Mouse (Mus musculus): ENCODE results near the gene Hdgfl2.

The Hdgfl2 gene

DNA sequence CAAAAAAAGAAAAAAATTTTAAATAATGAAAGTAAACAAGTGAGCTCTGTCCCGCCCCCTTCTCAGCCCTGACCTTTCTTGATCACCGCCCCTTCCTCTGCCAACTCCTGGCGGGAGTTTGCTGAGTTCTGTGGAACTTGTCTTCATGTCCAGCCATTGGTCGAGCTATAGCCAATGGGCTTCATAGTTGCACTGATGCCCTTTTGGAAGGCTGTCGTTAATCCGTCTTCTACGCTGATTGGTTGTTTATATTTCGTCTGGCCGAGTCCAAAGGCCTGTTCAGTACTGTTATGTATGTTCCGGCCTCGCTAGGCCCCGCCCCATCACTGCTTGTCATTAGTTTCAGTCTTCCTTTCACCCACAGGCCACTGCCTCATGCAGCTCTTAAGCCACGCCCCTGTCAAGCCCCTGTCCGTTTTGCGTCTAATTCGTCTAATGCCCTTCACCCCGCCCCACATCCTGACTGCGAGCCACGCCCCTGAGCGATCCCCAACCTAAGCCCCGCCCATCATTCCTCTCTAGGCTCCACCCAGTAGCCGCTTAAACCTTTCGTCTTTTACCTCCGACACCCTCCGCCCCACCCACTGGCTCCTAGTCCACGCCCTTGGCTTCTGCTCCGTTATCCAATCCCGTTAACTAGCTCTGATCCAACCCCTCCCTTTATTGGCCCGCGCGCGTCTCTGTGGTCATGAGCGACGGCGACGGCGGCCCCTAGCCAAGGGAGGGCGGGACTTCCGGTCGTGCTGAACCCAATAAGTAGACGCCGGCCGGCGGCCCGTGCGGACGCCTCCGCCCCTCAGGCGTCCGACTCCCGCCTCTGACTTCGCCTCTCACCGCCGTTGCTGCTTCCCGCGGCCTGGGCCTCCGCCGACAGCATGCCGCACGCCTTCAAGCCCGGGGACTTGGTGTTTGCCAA is at the start of gene Hdgfl2:
Gene Hdgfl2, plus strand, starts transcription at position 755 of the 916 bp plus-strand sequence.
- peak; percentile 100 for DNase-seq (ENCODE audit: low spot score)

DNA sequence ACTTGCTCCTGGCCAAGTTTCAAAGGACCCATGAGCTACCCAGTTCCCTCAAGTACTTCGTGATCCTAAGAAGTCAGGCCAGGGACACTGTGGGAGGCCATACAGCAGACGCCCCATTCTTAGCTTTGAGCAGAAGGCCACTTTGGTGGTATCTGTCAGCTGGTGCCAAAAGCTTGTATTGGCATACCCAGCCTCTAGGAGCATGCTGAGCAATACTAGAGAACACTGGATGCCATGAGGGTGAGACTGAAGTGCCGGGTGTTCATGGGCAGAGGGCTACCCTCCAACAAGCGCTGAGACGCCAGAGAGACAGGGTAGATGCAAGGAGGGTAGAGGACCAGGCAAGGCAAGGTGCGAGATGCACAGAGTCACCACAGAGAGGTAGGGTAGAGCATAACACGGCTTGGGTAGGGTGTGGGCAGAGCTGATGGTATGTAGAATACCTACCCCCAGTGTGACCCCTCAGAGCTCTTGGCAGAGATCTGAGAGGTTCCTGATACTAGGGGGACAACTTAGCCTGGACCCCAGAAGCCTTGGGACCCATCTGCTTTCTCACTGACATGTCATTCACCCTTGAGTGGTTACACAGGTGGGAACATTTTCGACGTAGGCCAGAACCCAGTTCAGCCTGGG is 49.1 kb upstream of the Hdgfl2 start:
- DNase-seq (ENCODE audit: low spot score), result no peak

DNA sequence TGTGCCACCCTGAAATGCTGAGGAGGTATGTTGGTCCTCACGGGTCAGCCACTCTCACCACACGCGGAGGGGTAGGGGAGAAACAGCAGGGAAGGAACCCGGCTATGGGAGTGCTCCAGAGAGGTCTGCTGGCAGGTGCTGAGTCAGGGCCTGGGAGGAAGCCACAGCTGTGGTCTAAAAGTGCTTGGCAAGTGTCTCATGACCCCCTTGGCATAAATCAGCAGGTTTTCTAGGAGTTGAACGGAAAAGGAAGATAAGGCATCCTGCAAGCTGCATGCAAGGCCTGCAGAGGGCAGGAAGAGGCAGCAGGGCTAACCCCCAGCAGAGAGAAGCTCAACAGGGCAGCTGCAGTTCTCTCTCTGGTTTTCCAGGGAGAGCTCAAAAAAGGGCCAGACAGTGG is 48.5 kb upstream of the Hdgfl2 start:
- DNase-seq (ENCODE audit: low spot score), result no peak

DNA sequence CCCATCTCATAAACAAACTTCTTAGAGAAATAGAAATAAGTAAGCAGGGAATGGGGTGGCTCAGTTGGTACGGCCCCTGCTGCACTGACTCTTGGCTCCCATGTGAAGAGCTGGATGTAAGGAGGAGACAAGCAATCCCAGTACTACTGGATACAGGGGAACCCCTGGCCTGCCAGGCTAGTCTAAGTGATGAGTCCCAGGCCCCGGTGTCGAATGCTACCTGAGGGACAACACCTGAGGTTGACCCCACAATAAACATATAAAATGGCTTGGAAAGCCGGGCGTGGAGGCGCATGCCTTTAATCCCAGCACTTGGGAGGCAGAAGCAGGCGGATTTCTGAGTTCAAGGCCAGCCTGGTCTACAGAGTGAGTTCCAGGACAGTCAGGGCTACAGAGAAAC is 48.0 kb upstream of the Hdgfl2 start:
- DNase-seq (ENCODE audit: low spot score), result no peak

DNA sequence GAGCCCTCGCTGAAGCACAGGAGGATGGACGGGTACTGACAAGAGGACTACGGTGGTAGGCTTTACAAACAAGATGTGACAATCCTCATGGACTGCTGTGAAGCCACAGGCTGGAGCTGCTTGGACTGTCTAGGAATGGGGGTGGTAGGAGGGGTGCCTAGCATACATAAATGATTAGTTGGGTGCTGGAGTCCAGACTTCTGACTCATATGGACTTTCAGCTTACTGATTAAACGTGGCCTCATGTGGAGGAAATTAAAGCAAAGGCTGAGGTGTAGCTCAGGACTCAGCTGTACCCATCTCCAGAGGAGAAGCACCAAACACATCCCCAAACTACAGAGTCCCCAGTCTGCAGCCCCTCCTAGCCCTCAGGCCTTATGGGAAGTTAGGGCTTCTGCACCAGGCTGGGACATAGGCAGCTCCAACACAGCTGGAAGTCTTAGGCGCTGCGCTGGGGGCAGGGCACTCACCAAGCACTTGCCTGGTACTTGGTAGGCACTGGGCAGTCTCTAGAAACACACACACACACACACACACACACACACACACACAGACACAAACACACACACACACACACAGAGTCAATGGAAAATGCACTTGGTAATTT is 47.2 kb upstream of the Hdgfl2 start:
- DNase-seq (ENCODE audit: low spot score), result no peak

DNA sequence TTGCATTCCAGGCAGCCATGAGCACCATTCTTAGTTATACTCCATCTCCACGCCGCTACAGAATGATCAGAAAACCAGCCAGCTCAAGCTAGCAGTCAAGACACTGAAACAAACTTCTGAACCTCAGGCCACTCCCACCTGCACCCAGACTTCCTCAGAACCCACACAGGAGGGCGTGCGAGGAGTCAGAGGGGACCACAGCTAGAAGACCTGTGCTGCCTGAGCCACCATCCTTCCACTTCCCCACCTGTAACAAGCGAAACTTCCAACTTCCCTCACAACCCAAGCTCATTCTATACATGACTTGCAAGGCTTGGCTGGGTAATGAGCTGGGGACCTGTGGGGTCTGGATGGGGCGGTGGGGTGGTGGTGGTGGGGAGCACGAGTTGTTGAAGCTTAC is 46.6 kb upstream of the Hdgfl2 start:
- DNase-seq (ENCODE audit: low spot score), result no peak

DNA sequence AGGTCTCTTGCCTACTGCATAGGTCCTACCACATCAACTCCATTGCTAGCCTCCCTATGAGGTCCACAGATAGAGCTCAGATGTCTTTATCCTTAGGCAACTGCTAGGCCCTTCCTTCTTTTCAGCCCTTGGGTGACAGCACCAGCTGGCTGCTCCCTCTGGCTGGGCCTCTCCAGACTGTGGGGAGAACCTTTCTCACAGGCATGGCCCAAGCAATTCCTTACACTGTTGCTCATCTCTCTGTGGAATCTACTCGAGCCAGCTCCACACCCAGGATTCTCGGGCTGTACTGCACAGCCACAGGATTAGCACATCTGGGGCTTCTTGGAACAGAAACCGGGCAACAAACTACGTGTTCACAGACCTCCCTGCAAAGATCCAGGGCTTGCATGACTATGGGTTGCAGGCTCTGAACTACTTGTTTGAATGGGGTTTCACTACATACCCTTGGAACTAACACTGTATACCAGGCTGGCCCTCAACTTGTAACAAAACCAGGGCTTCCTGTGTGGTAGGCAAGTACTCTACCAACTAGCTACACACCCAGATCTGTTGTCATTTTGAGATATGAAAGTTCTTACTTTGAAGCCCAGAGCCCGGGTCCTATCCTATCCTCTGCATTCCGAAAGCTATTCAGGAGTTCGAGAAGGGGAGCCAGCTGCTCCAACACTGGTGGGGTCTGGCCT is 45.3 kb upstream of the Hdgfl2 start:
- no peak for DNase-seq (ENCODE audit: low spot score)

DNA sequence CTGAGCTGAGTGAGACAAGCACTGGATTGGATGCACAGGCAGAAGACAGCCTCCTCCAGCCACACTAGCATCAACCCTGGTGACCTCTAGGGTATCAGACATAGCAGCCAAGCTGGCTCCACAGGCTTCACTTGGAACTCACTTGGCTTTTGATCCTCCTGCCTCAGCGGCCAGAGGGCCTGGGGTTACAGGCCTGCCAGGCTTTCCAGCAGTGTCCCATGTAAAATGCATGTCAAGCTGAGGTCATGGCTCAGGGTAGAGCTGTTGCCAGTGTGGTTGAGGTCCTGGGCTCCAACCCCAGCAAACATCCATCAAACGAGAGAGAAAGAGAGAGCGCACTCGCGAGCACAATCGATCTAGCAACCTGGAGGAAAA is 44.7 kb upstream of the Hdgfl2 start:
- no peak for DNase-seq (ENCODE audit: low spot score)

DNA sequence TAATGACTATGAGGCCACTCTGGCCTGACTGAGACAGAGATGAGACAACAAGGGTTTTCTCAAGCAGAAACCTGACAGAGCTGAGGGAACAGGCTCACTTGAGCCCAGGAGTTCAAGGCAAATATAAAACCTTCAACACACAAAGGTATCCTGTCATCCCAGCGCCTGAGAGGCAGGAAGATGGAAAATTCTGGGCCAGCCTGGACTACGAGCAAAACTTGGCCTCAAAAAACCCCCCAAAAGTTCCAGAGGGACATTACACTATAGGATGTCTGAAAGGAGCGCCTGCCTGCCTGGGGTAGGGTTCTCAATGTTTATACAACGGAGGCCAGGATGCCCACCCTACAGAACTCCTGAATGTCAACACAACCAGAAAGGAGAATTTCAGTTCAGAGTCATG is 44.2 kb upstream of the Hdgfl2 start:
- no peak for DNase-seq (ENCODE audit: low spot score)

DNA sequence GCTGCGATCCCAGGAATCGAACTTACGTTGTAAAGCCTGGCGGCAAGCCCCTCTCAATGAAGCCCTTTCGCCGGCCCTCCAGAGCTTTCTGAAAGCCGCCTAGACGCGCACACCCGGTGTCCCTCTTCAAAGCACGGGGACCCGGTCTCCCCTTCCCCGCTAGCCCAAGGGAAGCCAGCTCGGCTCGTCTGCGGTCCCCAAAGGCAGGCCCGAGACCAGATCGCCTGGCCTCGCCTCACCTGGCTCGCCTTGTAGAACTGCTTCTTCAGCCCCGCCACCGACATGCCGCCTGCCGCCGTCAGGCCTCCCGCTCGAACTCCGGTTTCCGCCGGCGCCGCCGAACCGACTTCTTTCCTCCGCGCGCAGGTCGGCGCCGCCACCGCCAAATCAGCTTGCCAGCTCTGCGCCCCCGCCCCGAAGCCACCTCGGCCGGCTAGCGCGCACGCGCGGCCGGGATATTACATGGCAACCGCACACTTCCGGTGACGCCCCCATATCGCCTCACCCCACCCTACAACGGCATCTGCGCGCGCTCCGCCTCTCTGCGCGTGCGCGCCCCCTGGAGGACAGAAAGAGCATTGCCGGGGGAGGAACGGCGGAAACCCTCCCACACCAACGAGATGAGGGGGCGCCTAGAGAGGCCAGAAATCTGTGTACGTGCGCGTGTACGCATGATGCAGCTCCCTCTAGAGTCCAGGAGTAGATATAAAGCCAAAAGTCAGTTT is 43.1 kb upstream of the Hdgfl2 start, which contains the start of gene Sh3gl1:
Gene Sh3gl1, minus strand, starts transcription at position 460 of the 725 bp plus-strand sequence.
- DNase-seq (ENCODE audit: low spot score), result peak; percentile 99

DNA sequence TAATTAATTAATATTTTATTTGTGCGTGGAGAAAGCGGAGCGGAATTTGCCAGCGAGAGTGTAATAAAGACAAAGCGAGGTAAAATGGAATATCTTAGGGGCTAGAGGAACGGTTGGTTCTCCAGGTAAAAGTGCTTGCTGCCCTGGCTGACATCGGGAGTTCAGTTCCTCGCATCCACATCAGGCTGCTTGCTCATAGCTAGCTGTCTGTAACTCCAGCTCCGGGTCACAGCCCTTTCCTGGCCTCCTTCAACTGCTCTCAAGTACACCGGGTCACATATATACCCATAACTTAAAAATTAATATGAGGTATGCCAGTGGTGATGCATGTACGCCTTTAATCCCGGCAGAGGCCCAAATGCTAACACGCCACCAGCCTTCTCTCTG is 42.5 kb upstream of the Hdgfl2 start:
- DNase-seq (ENCODE audit: low spot score), result no peak

DNA sequence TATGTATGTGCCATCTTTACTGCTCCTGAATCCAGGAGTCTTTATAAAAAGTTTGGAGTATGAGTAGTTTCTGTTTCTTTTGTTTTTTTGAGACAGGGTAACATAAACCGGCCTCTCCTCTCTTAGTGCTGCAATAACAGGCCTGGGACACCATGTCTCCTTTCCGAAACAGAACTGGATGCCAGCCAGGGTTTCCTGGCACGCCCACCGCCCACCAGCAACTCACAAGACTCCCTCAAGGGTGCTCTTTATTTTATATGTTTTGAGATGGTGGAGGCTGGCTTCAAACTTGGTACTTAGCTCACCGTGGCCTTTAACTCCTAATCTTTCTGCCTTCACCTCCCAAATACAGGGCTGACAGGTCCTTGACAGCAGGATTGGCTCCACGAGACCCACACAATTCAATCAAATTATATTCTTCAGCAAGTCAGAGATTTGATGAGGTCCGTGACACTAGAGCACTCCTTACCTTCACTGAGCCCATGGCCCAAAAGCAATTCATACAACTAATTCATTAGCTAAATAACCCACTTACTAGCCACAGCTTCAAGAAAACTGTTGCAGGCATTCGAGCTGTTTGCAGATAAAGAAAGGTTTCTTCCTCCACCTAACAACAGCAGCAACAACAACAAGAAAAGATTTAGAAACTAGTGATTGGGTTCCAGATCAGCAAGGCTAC is 40.7 kb upstream of the Hdgfl2 start:
- no peak for DNase-seq (ENCODE audit: low spot score)

DNA sequence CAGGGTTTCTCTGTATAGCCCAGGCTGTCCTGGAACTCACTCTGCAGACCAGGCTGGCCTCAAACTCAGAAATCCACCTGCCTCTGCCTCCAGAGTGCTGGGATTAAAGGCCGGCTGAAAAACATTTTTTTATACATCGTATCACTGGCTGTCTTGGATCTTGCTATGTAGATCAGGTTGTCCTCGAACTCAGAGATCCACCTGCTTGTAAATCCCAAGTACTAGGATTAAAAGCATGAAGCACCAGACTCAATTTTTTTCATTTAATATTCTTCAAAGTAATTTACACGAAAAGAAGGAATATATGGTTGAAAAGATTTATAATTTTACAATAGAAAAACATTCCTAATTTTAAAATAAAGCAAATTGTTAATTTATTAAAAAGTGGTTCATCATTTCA is 40.1 kb upstream of the Hdgfl2 start:
- DNase-seq (ENCODE audit: low spot score), result no peak

DNA sequence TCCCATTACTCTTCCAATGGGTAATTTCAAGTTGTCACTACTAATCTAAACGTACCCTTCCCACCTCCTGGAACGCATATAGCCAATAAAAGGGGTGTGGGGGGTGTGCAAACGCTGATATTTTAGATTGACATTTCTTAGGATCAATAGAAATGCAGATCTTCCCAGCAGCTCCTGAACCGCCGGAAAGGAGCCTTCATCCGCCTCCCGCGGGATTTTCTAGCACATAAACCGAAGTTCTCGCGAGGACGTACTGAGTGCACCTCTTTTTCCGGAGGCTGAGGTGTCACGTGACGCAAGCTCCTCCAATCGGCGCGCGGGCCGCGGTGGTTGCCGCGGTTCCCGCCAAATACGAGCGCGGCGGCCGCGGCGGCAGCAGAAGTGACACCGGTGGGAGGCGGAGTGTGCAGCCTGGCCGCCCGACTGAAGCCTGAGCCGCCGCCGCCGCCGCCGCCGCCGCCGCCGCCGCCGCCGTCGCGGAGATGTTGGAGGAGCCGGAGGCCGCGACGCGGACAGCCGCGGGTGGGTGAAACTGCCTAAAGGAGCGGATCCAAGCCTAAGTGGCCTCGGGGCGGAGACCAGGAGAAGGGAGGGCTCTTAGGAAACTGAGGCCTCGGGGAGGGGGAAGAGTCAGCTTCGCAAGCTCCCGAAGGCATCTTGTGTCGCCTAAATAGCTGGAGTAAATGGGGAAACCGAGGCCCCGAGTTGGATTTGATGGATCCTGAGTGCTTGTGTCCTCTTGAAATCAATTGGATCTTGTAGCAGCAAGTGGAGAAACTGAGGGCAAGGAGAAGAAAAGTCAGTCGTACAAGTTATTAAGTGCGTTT is 39.2 kb upstream of the Hdgfl2 start, which contains the start of gene Chaf1a:
Gene Chaf1a, plus strand, starts transcription at position 410 of the 827 bp plus-strand sequence.
- DNase-seq (ENCODE audit: low spot score), result peak; percentile 97

DNA sequence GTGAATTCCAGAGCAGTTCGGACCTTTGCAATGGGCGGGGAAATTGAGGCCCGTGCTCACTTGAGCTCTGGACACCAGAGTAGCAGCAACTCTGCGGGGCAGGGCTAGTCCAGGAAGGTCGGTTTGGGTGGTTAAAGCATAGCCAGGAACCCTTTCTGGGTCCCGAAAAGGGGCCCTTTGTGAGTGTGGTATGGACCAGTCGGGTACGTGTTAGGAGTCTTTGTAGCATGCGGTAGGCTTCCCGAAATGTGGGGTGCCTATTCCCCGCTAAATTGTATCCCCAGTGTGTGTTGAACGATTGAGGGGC is 38.6 kb upstream of the Hdgfl2 start:
- no peak for DNase-seq (ENCODE audit: low spot score)

DNA sequence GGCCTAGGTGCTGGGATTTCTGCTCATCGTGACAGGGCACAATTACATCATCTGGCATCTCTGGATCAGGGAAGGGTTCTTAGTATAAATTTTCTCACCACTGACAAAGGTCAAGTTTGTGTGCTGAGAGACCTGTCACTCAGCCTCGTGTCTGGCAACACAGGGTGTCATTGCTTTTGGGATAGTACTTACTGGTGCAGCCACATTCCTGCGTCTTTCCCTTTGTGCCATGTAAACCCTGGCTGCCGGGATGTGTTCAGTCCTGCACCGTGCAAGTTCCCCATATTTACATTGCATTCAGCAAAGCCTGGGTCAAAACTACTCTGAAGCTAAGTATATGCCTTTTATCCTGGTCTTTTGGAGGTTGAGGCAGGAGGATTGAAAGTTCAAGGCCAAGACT is 28.1 kb upstream of the Hdgfl2 start:
- DNase-seq (ENCODE audit: low spot score), result no peak

DNA sequence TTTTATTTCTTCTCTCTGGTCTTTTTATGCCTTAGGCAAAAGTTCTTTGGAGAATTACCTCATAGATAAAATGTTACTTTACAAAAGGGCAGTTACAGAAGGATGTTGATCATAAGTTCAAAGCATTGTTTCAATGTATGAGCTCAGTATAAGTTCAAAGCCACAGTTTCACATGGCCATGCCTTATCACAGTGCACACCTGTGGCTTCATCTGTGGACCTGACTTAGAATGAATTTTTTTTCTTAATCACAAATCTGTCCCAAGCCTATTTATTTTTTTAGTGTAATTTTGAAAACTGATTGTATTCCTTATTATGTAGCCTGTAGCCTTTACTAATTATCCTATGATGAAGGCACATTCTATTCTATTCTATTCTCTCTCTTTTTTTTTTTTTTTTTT is 24.5 kb upstream of the Hdgfl2 start:
- no peak for DNase-seq (ENCODE audit: low spot score)

DNA sequence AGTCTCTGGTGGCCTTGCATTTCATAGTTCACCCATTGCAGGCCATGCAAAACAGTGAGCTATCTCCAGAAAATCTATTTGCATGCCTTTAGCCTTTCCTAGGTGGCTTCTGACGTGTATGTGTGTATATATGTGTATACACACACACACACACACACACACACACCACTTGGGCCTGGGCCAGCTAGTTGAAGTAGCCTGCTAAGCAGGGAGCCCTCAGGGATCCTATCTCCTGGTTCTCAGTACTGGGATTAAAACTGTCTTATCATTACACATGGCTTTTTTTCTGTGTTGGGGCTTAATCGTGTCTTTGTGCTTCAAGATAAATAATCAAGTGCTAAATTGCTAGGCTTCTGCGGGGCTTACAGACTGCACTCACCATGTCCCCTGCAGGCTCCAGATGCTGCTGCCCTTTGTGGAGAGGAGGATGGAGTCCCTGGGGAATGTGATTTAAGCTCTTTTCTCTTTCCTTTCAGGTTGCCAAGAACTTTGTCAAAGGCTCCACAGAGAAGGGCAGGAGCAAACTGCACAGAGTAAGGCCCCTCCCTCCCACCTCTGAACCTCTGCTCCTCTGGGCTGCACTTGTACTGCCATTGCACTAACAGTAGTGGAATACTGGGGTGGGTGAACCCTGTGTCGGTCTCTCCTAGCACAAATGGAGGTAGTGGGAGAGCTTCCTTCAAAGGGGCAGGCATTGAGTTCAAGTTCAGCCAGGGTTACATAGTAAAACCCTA is 23.3 kb upstream of the Hdgfl2 start:
- DNase-seq (ENCODE audit: low spot score), result no peak

DNA sequence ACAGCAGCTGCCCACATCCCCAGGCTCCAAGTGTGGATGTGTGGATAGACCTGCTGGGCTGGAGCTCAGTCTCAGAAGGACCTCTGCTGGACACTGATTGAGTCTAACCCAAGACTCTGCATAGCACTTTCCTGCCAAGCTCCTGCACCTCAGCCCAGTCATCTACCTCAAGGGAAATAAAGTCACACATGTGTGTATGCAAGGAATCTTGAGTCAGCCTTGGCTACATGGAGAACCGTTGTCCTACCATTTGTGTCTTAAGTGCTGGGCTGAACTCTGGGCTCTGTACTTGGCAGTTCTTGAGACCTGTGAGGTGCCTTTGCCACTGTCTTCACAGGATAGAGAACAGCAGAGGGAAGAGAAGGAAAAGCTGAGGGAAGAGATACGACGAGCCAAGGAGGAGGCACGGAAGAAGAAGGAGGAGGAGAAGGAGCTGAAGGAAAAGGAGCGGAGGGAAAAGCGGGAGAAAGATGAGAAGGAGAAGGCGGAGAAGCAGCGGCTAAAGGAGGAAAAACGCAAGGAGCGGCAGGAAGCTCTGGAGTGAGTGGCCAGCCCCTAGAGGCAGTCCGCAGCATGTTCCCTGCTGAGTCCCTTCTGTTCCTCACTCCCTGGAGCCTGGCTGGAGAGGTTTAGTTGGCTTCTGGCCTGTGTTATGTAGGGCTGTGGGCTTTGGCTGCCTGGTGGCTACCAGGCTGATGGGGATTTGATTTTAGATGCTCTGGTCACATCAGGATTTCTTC is 21.9 kb upstream of the Hdgfl2 start:
- no peak for DNase-seq (ENCODE audit: low spot score)

Data from layer of hippocampus, adult 11-12 months (tissue).